7 mouse cellular contexts compared by ENCODE assay signal in the genomic region with DNA sequence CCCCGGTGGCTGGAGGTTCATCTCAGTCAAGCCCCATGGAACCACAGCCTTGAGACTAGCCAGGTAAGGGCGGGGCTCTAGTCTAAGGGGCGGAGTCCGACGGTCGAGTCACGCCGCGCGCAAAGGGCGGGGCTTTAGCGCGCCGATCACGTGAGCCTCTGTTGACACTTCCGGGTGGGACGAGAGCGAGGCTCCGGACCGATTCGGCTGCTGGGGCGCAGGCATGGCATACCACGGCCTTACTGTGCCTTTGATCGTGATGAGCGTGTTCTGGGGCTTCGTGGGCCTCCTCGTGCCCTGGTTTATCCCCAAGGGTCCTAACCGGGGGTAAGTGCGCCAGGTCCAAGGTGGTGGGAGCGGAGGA. TPM values are rescaled to one million over a fixed set of nuclear protein-coding genes. Genes with fewer than 3 reads are reported as not detected.
DNase-seq lines count a peak whose midpoint lies in the region; ATAC-seq lines count a peak whose summit lies in the region.

No protein-coding gene starts in this region.

- peak; percentile 98 for ATAC-seq in intestine, embryonic 15.5 days

- H3K9ac ChIP-seq in intestine, embryonic 15.5 days: peak overlapping the region; percentile 80

- peak overlapping the region; percentile 69 for H3K4me2 ChIP-seq in intestine, embryonic 15.5 days (replicated peaks)

- peaks cover 11% of the 10 kb centered on the region; the same call in 1 of the 2 replicates for H3K4me1 ChIP-seq in intestine, embryonic 15.5 days (replicated peaks)
- H3K4me1 ChIP-seq in midbrain, embryonic 10.5 days: peaks cover 23% of the 10 kb centered on the region

- whole genome bisulfite sequencing in intestine, embryonic 15.5 days: under 1% methylated on average over 30 of the region's 30 CpGs
- WGBS in midbrain, embryonic 10.5 days: under 1% methylated on average over 30 of the region's 30 CpGs

- H3K4me3 ChIP-seq in intestine, embryonic 15.5 days (replicated peaks): peak overlapping the region; percentile 92
- H3K4me3 ChIP-seq in midbrain, embryonic 10.5 days: peak overlapping the region; percentile 92

- peak overlapping the region; percentile 94 for H3K27ac ChIP-seq in intestine, embryonic 15.5 days
- peak overlapping the region; percentile 87 for H3K27ac ChIP-seq in midbrain, embryonic 10.5 days (replicated peaks)

- peak; percentile 91 to 97 for DNase-seq in adrenal gland, adult (ENCODE audit: inconsistent age in 2 of 2, low spot score in 1 of 2)
- DNase-seq in embryo, embryonic 10.5 days (ENCODE audit: low spot score): peak; percentile 94
- peak; percentile 85 for DNase-seq in gastrocnemius, postnatal 25 days
- DNase-seq in left cerebral cortex, postnatal 25 days (ENCODE audit: low spot score in 2 of 2): peak; percentile 90 to 93
- DNase-seq in midbrain, embryonic 10.5 days (ENCODE audit: low spot score): peak; percentile 88
- peak; percentile 81 for DNase-seq in right cerebral cortex, postnatal 4 days

- no peaks in the 10 kb centered on the region for H3K9me3 ChIP-seq in intestine, embryonic 15.5 days
- H3K9me3 ChIP-seq in midbrain, embryonic 10.5 days (replicated peaks): no peaks in the 10 kb centered on the region

- H3K27me3 ChIP-seq in intestine, embryonic 15.5 days (replicated peaks): no peaks in the 10 kb centered on the region
- H3K27me3 ChIP-seq in midbrain, embryonic 10.5 days (ENCODE audit: low read depth, poor library complexity, severe bottlenecking): no peaks in the 10 kb centered on the region

- intact Hi-C loops in left cerebral cortex, postnatal 25 days (cut with DNase I): loop anchor here (5.0 kb wide), 1 partner anchor 211 kb away; no protein-coding TSS in a partner anchor

- H3K36me3 ChIP-seq in intestine, embryonic 15.5 days: peaks cover 4% of the 10 kb centered on the region; the same call in 1 of the 2 replicates
- H3K36me3 ChIP-seq in midbrain, embryonic 10.5 days: peaks cover 9% of the 10 kb centered on the region

RNA-seq across cellular contexts. Expression of a gene that starts 13.2 kb away (rescaled TPM):
- total RNA-seq in gastrocnemius, postnatal 25 days (2021): 10 to 100 TPM; 29.7 to 43.1 TPM
- polyA plus RNA-seq in intestine, embryonic 15.5 days (2015; fragmentation: Nextera tagmentation; extraction: Ambion mirVana): 259 and 286 TPM in 2 replicates
- 10 to 100 TPM; 40.7 to 41.7 TPM for total RNA-seq in left cerebral cortex, postnatal 25 days (2021)
- 117 and 122 TPM in 2 replicates for polyA plus RNA-seq in midbrain, embryonic 10.5 days (2016; fragmentation: Nextera tagmentation; extraction: Ambion mirVana)

RNA-seq across cellular contexts. Expression of a gene that starts 39.2 kb away (rescaled TPM):
- total RNA-seq in gastrocnemius, postnatal 25 days (2021): 10 to 100 TPM; 21.7 to 24.0 TPM
- 8.3 and 8.8 TPM in 2 replicates for polyA plus RNA-seq in intestine, embryonic 15.5 days (2015; fragmentation: Nextera tagmentation; extraction: Ambion mirVana)
- total RNA-seq in left cerebral cortex, postnatal 25 days (2021): 10 to 100 TPM; 88.2 to 96.2 TPM
- polyA plus RNA-seq in midbrain, embryonic 10.5 days (2016; fragmentation: Nextera tagmentation; extraction: Ambion mirVana): 3.5 and 3.8 TPM in 2 replicates

Comparison
In these comparisons a context has a peak if more than half of its experiments do, and no peak if none do; other contexts are left out.
1. Peak in every context shown above with its lines: DNase-seq, ATAC-seq, H3K4me3 ChIP-seq and H3K27ac ChIP-seq.